Mouse (Mus musculus): ENCODE measurements around the gene Ddah2.

Gene Ddah2

GRCm38 (mm10) chr17:35080710-35081109 is 21.9 kb downstream of the Ddah2 start:
- no peak for DNase-seq

DNA sequence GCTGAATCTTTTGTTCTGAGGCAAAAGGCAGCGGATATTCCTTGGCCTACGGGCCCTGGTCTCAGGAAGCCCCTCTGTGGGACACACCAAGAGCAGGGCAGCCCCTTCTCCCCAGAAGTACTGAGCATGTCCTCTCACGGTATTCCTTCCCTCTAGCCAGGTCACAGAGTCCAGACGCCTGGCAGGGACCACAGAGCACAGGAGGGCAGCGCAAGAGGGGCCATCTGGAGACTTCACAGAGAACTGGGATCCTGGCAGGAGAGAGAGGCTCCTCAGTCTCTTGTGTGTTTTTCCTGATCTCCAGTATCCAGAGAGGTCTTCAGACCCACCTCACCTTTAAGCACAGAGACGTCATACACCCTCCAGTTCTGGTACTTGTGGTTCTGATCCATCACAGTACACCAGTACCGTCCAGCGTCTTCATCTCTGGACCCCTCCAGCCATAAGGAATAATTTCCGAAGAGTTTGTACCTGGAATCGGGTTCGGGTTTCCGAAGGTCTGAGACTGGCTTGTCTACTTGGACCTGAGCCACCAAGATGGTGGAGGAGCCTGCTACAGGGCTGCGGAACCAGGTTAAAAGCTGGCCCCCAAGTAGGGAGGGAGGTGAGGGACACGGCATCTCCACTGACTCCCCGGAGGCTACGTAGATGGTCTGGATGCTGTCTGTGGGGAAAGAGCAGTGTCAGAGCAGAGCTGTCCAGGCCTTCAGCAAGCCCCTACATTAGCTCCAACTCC is 24.2 kb downstream of the Ddah2 start:
- DNase-seq: no peak

DNA sequence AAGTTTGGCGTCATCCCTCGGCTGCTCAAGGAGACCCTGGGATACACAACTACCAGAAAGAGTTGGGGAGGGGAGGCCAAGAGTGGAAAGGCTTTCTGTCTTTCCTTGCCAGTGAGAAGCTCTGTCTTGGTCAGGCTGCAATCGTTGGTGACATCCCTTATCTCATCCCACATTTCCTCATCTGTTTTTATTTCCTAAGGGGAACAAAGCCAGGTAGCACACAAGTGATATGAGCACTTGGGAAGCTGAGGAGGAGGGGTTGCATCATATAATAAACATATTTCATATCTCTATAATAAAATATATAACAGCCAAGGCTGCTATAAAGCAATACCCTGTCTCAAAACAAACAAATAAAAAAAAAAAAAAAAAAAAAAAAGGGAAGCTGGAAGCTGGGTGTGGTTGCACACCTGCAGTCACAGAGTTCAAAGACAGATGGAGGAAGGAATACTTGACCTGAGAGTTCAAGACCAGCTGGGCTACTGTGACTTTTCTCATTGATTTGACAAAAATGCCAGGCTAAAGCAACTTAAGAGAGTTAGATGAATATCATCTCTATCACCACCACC is 25.2 kb downstream of the Ddah2 start:
- no peak for DNase-seq

- no peak for DNase-seq
Measured at GRCm38 (mm10) chr17:35085208-35085865, 26.5 kb downstream of the Ddah2 start, which contains the start of gene Ly6g6f. Ly6g6f (minus strand) TSS chr17:35085610.

- no peak for DNase-seq
Measured at GRCm38 (mm10) chr17:35088151-35088550, 29.3 kb downstream of the Ddah2 start.

- peak; percentile 97 for DNase-seq
Measured at GRCm38 (mm10) chr17:35088825-35089644, 30.2 kb downstream of the Ddah2 start, which contains the start of gene Abhd16a. Abhd16a (plus strand) TSS chr17:35089263.

DNA sequence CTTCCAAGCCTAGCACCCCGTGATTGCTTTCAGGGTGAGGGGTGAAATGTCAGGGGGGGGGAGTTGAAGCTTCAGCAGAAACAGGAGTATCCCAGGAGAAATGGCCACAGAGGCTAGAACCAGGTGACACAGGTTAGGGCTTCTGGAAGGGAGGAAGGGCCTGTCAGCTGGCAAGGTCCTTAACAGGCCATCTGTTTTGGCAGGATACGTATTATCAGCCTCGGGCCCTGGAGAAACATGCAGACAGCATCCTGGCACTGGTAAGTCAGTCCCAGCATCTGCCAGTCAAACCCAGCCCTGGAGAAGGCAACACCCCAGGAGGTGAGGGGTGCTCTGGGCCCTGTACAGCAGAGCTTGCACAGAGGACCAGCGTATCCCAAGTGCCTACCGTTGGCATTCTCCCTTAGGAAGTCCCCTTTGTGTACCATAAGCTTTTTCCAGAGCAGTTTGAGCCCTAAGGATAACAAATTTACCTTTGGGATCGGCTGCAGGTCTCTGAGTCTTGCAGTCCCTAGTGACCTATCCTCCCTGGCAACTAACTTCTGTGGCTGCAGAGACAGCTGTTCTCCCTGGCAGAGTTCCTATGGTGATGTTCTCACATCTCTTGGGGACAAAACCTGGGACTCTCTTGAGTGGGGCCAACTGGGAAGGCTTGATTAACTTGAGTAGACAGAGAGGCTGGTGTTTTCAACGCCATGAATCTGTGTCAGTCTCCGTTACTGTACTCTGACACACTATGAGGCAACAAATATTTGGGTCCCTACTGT is 31.5 kb downstream of the Ddah2 start:
- peak; percentile 9 for DNase-seq

DNA sequence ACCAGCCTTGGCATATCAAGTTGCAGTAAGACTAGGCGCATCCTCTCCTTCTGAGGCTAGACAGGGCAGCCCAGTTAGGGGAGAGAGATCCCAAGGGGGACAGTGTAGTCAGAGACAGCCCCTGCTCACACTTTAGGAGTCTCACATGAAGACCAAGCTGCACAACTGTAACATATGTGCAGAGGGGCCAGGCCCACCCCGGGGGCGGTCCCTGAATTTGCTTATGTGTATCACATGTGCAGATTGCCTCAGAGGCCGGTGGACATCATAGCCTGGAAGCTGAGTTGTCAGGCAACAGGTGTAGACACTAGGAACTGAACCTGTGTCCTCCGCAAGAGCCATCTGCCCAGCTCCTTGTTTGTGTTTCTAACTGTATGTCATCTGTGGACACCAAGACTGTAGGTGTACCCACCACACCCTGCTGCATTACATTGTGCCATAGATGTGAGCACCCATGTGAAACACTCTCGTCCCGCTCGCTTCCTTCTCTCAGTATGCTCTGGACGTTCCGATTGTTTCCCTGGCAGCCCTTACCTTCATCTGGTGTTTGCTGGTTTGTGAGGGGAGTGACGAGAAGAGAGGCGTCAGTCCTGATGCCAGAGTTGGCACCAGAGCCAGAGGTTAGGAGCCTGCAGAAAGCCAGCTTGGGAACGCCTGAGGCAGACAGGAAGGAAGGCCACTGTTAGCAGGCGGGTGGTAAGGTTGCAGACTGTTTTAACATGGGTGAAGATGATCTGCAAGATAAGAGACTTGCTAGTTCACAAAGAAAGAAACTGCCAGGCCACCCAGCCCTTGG is 33.8 kb downstream of the Ddah2 start:
- no peak for DNase-seq

DNA sequence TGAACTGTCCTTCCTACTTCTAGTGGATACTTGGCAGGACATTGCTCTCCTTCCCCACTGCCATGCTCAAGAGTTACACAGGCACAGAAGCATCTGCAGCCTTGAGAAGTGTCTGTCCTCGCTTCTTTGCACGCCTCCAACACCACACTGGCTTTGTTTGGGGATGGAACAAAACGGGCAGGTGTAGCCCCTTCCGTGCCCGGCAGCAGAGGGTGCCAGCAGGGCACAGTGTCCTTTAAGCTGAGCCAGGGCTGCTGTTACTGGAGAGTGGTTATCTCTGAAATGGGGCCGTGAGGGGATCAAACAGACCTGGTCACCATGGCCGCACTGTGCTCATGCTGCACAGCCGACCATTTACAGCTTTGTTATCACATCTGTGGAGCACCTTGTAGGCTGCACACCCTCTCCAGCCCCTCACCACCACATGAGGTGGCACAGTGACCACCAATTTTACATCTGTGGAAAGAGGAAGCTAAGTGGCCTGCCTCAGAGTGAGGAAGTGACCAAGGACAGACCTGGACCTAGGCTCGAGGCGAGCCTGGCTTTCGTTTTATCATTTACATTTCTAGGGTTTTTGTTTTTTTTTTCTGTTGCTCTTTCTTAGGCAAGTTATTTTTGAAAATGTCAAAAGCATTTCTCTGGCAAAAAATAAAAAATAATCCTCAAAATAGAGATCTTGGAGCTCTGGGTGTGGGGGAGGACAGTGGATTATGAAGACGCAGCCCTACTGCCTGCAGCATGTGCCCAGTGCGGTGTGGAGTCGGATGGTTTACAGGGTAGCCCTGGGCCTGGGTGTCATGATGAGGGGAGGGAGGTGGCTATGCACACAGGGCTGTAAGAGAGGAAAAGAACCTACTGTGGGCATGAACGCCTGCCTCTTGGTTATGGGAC is 35.9 kb downstream of the Ddah2 start:
- DNase-seq: no peak

DNA sequence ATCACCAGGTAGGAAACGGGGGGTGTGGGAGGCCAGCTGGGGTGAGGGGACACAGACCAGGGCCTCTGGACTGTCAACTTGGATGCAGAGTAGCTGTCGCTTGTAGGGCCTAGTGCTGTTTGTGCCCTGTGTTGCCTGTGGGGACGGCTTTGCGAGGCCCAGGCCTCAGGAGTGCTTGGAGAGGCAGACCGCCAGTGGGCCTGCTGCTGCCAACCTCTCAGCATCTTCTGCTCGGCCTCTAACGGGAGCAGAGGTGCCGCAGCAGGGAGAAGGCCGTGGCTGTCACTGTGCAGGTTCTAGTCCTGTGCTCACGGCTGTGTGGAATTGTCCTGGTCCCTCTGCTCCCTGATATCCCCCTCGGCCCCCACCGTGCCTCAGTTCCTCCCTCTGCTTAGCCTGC is 37.8 kb downstream of the Ddah2 start:
- no peak for DNase-seq

- DNase-seq: peak; percentile 26
Measured at GRCm38 (mm10) chr17:35097164-35097655, 38.4 kb downstream of the Ddah2 start.

DNA sequence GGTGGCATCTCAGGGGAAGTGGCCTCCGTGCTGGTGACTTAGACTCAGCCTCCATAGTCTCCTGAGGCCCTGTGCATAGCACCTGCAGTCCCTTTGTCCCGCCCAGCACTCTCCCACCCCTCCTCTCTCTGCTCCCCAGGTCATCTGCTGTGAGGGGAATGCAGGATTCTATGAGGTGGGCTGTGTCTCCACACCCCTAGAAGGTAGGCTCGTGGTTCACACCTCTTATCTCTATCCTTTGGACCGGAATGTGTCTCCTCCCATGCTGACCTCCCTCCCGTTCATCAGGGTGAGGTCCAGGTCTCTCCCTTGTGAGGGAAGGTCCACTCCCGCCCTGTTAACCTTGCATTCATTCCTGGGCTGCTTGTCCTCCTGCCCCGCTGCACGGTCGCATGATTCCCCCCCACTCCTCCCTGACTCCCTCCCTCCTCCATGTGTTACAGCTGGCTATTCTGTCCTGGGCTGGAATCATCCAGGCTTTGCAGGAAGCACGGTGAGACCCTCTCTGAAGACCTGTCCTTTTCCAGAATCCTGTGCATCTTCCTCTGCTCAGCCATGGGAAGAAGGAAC is 41.4 kb downstream of the Ddah2 start:
- DNase-seq: no peak

DNA sequence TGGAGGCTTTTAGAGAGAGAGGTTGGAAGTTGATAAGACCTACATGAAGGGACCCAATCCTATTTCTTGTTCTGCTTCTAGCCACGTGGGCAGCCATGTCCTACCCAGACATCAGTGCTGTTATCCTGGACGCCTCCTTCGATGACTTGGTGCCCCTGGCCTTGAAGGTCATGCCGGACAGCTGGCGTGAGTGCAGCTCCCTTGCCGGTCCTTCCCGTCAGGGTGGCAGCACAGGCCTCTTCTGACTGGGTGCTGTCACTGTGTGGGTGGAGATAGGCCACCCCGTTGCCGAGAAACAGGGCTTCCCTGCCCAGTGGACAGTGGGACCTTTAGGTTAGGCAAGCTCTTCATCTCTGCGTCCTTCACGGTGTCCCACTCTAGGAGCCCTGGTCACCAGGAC is 42.3 kb downstream of the Ddah2 start:
- DNase-seq: no peak

DNA sequence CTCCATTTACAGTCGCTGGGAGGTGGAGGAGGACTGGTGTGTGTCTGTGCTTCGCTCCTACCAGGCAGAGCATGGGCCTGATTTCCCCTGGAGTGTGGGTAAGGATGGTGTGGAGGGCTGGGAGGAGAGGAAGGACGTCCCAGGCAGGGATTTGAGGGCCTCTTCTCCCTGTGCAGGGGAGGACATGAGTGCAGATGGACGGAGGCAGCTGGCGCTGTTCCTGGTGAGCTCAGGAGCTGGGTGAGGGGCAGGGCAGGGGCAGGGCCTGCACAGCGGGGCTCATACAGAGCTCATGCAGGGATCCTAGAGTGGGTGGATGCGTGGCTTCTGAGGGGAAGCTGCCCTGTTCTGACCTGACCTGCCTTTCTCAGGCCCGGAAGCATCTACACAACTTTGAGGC is 43.5 kb downstream of the Ddah2 start:
- DNase-seq: no peak

GRCm38 (mm10) chr17:35103221-35103690 is 44.4 kb downstream of the Ddah2 start:
- DNase-seq: peak; percentile 65

DNA sequence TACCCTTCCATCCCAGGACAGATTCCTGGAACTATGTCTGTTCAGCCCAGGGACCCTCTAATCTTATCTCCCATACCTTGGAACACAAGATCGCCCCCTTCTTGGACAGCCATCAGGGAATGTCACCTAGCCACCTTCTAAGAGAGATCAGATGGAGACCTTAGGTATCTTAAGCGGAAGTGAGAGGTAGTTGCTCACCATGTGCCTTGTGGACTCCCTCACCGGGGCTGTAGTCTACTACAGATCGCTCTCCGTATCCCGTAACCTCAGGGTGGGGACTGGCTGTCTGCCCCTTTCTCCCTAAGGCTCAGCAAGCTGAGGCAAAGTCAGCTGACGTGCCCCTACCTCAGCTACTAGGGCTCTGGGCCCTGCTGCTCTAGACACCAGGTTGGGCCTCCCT is 45.2 kb downstream of the Ddah2 start:
- DNase-seq: no peak

DNA sequence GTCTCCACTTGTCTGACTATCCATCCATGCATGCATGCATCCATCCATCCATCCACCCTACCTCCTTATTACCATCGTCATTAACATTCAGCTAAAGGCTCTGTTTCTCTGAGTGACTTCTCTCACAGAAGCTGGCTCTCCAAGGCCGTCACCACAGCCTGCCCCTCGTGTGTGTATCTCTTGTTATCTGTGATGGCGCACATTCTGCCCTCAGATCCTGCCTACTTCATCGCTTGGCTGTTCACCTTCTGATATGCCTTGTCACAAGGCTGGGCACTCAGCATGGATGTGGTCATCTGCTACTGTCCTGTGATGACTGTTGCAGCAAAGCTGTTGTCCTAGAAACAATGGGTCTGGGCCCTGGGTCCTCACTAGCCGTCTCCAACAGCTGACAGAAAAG is 45.9 kb downstream of the Ddah2 start:
- DNase-seq: no peak

DNA sequence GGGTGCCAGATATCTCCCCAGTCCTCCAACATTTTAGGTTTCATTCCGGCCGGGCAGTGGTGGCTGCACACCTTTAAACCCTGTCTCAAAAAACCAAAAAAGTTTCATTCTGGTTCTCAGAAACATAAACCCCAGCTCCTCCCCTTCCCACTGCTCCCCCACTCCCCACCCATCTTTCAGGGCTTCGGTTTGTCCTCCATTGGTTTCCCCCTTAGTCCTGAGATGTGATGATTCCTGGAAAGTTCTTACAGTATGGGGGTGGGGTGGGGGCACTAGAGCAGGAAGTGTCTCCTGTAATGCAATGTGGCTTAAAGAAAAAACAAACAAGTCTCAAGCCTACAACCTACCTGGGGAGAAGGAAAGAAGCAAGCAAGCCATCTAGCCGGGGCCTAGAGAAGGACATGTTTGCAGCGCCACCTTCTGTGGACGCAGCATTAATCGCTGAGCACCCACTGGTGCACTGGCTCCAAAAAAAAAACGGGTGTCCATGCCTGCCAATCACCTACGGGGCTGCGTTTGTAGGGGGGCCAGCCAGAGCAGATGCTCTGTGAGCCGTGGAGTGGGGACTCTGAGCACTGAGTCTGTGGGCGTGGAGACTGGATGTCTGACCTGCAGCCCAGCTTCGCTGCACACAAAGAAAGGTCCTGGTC is 47.0 kb downstream of the Ddah2 start:
- DNase-seq: peak; percentile 54

- DNase-seq: no peak
Measured at GRCm38 (mm10) chr17:35106522-35106921, 47.7 kb downstream of the Ddah2 start.
